Mouse (Mus musculus): ENCODE data around the gene Naa38.

- TF ChIP-seq CTCF (IDR thresholded peaks at IDR 0.05; ENCODE audit: control insufficient read depth, insufficient read depth, low read length): no peak
- TF ChIP-seq POLR2A (IDR thresholded peaks at IDR 0.05; ENCODE audit: borderline replicate concordance, control insufficient read depth, low read depth, low read length): no peak
Measured at GRCm38 (mm10) chr11:69411538-69412203, 16.4 kb downstream of the Naa38 start.
